Mouse (Mus musculus) heart, adult 8-10 months (tissue): Measurements from ENCODE around the gene P2rx4. TPM values are rescaled to one million over a fixed set of nuclear protein-coding genes. Genes with fewer than 3 reads are reported as not detected.

Source experiments
- DNase-seq: peaks from one replicate; pipeline ENCODE4 v3.0.0; 2022; ENCODE audit warnings: low spot score
- microRNA-seq: library from miRNA; unstranded; fragments of <30 nt; microRNA quantifications from one replicate; pipeline ENCODE4 v1.2.0, GENCODE M21; 2022
- total RNA-seq, 4 experiments: library from RNA; stranded (reverse); gene quantifications; 2 replicates each; pipeline ENCODE4 v1.2.4; 2022

The P2rx4 gene
- total RNA-seq, 4 experiments from 2014 or later: 16.2 to 19.3 (median 18.5) TPM

GRCm38 (mm10) chr5:122756680-122757079, 49.3 kb downstream of the P2rx4 start:
- DNase-seq: no peak

DNA sequence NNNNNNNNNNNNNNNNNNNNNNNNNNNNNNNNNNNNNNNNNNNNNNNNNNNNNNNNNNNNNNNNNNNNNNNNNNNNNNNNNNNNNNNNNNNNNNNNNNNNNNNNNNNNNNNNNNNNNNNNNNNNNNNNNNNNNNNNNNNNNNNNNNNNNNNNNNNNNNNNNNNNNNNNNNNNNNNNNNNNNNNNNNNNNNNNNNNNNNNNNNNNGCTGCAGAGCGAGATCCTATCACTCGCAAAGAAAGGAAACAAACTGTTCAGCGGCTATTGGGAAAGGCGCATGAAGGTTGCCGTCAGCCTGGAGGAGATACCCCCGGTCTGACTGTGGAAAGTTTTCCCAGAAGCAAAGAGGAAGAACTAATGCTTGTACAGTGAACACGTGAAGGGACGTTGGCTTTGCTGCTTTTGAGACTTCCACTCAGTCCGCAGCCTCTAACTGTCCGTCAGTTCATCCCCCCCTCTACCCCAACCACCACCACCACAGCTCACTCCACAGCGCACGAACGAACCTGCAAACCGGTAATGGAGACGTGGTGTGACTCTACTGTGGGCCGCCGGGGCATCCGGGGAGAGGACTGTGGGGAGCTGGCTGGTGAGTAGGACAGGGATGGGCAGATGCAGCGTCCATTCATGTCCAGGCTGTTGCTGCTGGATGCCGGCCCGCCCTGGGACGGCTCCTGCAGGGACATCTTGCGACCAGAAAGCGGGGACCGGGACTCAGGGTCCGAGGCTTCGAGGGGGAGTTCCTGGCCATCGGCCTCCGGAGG, 56.1 kb downstream of the P2rx4 start:
- DNase-seq: no peak

DNA sequence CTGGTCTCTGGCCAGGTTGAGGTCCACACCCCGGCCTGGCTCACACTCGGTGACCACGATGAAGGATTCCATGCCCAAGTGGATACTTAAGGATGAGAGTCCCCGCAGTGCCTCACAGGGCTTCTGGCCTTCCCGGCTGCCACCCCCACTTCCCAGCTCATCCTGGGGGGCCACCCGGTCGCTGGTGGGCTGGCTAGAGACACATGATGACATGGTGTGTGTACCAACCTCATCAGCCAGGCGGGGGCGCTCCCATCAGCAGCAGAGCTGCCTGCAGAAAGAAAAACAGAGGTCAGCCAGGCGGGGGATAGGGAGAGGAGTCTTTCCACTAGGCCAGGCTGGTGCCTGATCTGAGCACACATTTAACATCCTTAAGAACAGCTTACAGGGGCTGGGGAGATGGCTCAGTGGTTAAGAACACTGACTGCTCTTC, 56.7 kb downstream of the P2rx4 start:
- no peak for DNase-seq

- DNase-seq: no peak
These were observed 59.9 kb downstream of the P2rx4 start for GRCm38 (mm10) chr5:122767283-122767682.

GRCm38 (mm10) chr5:122769101-122769568, 61.8 kb downstream of the P2rx4 start:
- no peak for DNase-seq

DNA sequence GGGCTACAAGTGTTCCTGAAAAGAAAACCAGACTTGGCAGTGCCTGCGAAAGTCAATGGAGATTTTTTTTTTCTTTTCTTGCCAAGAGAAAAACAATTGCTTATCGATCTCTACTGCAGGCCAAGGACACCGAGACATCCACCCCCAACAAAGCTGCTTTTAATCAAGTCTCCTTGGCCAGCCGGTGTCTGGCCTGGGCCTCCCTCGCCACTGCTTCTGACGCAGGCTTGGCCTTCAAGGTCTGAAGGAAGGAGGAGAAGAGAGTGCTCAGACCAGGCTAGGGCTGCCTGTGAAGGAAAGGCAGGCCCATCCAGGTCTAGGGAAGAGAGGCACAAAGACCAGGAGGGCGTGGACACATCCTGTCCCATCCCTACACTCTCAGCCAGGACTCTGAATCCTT, 63.0 kb downstream of the P2rx4 start:
- no peak for DNase-seq

GRCm38 (mm10) chr5:122770806-122771261, 63.5 kb downstream of the P2rx4 start:
- DNase-seq: peak; percentile 77

DNA sequence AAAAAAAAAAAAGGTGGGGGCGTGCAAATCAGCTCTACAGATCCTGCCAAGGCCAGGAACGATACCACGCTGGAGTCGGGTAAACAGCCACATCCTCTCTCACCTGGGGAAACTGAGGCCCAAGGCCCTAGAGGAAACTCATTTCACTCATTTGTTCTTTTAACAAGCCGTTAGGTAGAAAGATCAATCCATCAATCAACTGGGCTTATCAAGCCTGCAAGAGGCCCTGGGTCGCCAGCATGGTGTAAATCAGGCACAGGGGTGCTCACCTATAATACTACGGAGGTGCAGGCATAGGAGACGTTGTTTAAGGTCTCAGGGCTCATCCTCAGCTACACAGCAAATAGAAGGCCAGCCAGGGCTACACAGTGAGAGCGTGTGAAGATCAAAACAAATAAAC, 64.1 kb downstream of the P2rx4 start:
- no peak for DNase-seq

DNA sequence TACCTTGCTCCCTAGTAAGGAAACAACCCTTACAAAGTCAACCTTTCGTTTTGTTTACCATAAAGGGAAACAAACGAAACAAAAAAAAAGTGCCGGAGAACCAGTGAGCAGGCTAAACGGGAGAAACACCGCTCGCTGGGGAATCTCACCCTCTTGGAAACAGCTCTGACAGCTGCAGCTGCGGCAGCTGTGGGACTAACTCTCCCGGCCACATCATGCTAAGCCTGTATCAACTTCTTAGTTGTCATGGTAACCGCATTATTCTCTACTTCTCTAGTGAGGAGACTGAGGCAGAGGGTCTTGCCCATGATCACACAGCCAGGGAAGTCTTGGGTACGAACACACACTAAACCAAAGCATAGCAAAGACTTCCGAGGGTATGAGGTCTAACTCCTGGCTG, 66.4 kb downstream of the P2rx4 start:
- DNase-seq: no peak

GRCm38 (mm10) chr5:122774743-122775611, 67.6 kb downstream of the P2rx4 start:
- DNase-seq: no peak

DNA sequence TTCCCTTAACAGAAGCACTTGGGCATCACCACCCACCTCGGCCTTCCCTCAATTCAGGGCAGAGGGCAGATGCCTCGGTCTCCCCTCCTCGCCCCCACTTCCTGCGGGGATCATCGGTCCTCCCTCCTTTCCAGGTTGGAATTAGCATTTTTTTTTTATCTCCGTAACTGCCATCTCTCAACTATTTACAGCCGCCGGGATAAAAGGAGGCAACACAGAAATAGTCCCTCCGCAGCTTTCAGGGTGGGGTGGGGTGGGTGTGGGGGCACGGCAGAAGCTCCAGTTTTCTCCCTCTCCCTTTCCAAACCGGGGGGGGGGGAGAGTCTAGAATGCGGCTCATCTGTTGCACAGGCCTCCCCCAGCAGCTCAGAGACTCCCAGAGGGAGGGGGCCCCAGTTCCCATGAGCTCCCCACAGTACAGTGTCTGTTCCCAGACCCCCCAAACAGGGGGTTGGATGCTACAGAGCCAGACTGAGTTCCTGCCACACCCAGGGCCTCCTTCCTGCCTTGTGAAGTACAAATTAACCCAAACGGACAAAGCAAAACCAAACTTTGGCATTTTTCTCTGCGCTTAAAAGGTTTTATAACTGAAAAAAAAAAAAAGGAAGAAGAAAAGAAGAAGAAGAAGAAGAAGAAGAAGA, 68.4 kb downstream of the P2rx4 start:
- DNase-seq: no peak

GRCm38 (mm10) chr5:122777322-122777721, 70.0 kb downstream of the P2rx4 start:
- DNase-seq: no peak

GRCm38 (mm10) chr5:122778231-122779226, 71.2 kb downstream of the P2rx4 start:
- no peak for DNase-seq

Small RNAs within 50 kb of the gene (microRNA-seq; reads per million reads assigned to microRNA genes)
- 0.84 reads per million for gene Mir8115

Other genes starting within 250 kb of the P2rx4 start
- gene Atp2a2, start 205.3 kb upstream of the P2rx4 start, total RNA-seq: over 10,000 TPM; 11,934 to 13,904 (median 12,774) TPM
- 10 to 100 TPM; 64.5 to 96.2 (median 80.6) TPM for gene Ift81, start 93.0 kb upstream of the P2rx4 start, total RNA-seq
- gene P2rx7, start 63.6 kb upstream of the P2rx4 start, total RNA-seq: 1 to 10 TPM; 3.1 to 3.6 (median 3.4) TPM
- gene Camkk2, start 71.9 kb downstream of the P2rx4 start, total RNA-seq: 10 to 100 TPM in 3 of 4 experiments, 1 to 10 TPM in 1; 8.9 to 12.5 (median 11.3) TPM
- gene Anapc5, start 113.8 kb downstream of the P2rx4 start, total RNA-seq: 100 to 1,000 TPM; 151 to 179 (median 164) TPM
- gene Rnf34, start 142.5 kb downstream of the P2rx4 start, total RNA-seq: 10 to 100 TPM; 30.7 to 39.8 (median 35.3) TPM